Mouse (Mus musculus): ENCODE results near the gene Dupd1. TPM values are rescaled to one million over a fixed set of nuclear protein-coding genes. Genes with fewer than 3 reads are reported as not detected.
A peak's percentile ranks its signal among the peaks of the same experiment; 100 is the strongest.
"Not testable (repeated sequence)": the region's sequence is repeated elsewhere in the genome, so short reads cannot be mapped to it uniquely, and the experiment has no call there.

Dupd1 gene
- polyA plus RNA-seq, 1 experiment from 2014 or later: 0.24 TPM

GRCm38 (mm10) chr14:21685411-21686146 lies 28.8 kb downstream of the Dupd1 start:
- 83% methylated on average over 10 of the region's 10 CpGs for WGBS
- no peak overlapping the region for H3K27ac ChIP-seq (ENCODE audit: low read length)
- no peaks in the 10 kb centered on the region; the same call in 1 of the 2 replicates for H3K27me3 ChIP-seq (replicated peaks; ENCODE audit: control insufficient read depth, insufficient read depth, low read length)
- ATAC-seq: no peak
- H3K36me3 ChIP-seq (ENCODE audit: control insufficient read depth, insufficient read depth): no peaks in the 10 kb centered on the region
- H3K4me3 ChIP-seq (replicated peaks; ENCODE audit: low read length): no peak overlapping the region
- no peak overlapping the region for H3K9ac ChIP-seq (replicated peaks; ENCODE audit: low read depth, low read length)
- H3K9me3 ChIP-seq (ENCODE audit: control insufficient read depth, low read length): no peaks in the 10 kb centered on the region
- H3K4me1 ChIP-seq (replicated peaks; ENCODE audit: control insufficient read depth, insufficient read depth, low read length): peaks cover 16% of the 10 kb centered on the region
- H3K4me2 ChIP-seq (ENCODE audit: low read length): no peak overlapping the region

DNA sequence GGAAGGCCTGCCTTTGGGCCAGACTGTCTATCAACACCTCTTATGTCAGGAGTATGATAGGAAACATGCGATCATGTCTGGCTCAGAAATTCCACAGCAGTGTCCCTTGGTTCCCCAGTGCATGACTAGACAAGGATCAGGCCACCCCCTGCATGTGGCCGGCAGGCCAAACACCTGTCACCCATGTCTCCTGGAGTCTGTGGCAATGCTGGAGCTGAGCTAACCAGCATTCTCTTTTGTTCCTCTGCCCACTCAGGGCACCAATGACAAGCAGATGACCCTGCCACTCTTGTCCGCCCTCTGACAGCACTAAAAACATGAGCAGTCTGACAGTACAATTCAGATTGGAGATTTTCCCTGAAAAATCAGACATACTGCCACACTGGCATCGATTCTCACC lies 30.5 kb downstream of the Dupd1 start:
- peaks cover 16% of the 10 kb centered on the region for H3K4me1 ChIP-seq (replicated peaks; ENCODE audit: control insufficient read depth, insufficient read depth, low read length)
- no peak overlapping the region for H3K4me3 ChIP-seq (replicated peaks; ENCODE audit: low read length)
- no peak overlapping the region for H3K4me2 ChIP-seq (ENCODE audit: low read length)
- H3K9me3 ChIP-seq (ENCODE audit: control insufficient read depth, low read length): no peaks in the 10 kb centered on the region
- WGBS: 87% methylated on average over 4 of the region's 4 CpGs
- H3K27me3 ChIP-seq (replicated peaks; ENCODE audit: control insufficient read depth, insufficient read depth, low read length): no peaks in the 10 kb centered on the region; the same call in 1 of the 2 replicates
- no peak for ATAC-seq
- no peak overlapping the region for H3K27ac ChIP-seq (ENCODE audit: low read length)
- H3K36me3 ChIP-seq (ENCODE audit: control insufficient read depth, insufficient read depth): no peaks in the 10 kb centered on the region
- H3K9ac ChIP-seq (replicated peaks; ENCODE audit: low read depth, low read length): no peak overlapping the region

- Histone ChIP-seq H3K27me3 (replicated peaks; ENCODE audit: control insufficient read depth, insufficient read depth, low read length) (no peaks in the 10 kb centered on the region; the same call in 1 of the 2 replicates), H3K4me3 (replicated peaks; ENCODE audit: low read length) (no peak overlapping the region), H3K9me3 (ENCODE audit: control insufficient read depth, low read length) (no peaks in the 10 kb centered on the region), H3K36me3 (ENCODE audit: control insufficient read depth, insufficient read depth) (no peaks in the 10 kb centered on the region), H3K9ac (replicated peaks; ENCODE audit: low read depth, low read length) (peak overlapping the region; percentile 1; the same call in 1 of the 2 replicates), H3K27ac (ENCODE audit: low read length) (no peak overlapping the region), H3K4me2 (ENCODE audit: low read length) (peak overlapping the region; percentile 28), H3K4me1 (replicated peaks; ENCODE audit: control insufficient read depth, insufficient read depth, low read length) (peaks cover 16% of the 10 kb centered on the region)
- ATAC-seq: peak; percentile 59
- WGBS: under 1% methylated on average over 9 of the region's 9 CpGs
Observed at GRCm38 (mm10) chr14:21682681-21683129, 31.7 kb downstream of the Dupd1 start.

GRCm38 (mm10) chr14:21679631-21680201 lies 34.7 kb downstream of the Dupd1 start:
- no peak overlapping the region for H3K4me3 ChIP-seq (replicated peaks; ENCODE audit: low read length)
- no peak overlapping the region for H3K4me2 ChIP-seq (ENCODE audit: low read length)
- no peaks in the 10 kb centered on the region for H3K27me3 ChIP-seq (replicated peaks; ENCODE audit: control insufficient read depth, insufficient read depth, low read length)
- H3K36me3 ChIP-seq (ENCODE audit: control insufficient read depth, insufficient read depth): no peaks in the 10 kb centered on the region
- H3K9me3 ChIP-seq (ENCODE audit: control insufficient read depth, low read length): no peaks in the 10 kb centered on the region
- ATAC-seq: no peak
- WGBS: 42% methylated on average over 8 of the region's 8 CpGs
- H3K27ac ChIP-seq (ENCODE audit: low read length): no peak overlapping the region
- H3K4me1 ChIP-seq (replicated peaks; ENCODE audit: control insufficient read depth, insufficient read depth, low read length): peaks cover 7% of the 10 kb centered on the region
- no peak overlapping the region for H3K9ac ChIP-seq (replicated peaks; ENCODE audit: low read depth, low read length)

- ATAC-seq: no peak
- H3K27me3 ChIP-seq (replicated peaks; ENCODE audit: control insufficient read depth, insufficient read depth, low read length): no peaks in the 10 kb centered on the region
- H3K36me3 ChIP-seq (ENCODE audit: control insufficient read depth, insufficient read depth): no peaks in the 10 kb centered on the region
- H3K4me2 ChIP-seq (ENCODE audit: low read length): no peak overlapping the region
- 45% methylated on average over 7 of the region's 7 CpGs for WGBS
- no peak overlapping the region for H3K27ac ChIP-seq (ENCODE audit: low read length)
- H3K4me3 ChIP-seq (replicated peaks; ENCODE audit: low read length): no peak overlapping the region
- H3K4me1 ChIP-seq (replicated peaks; ENCODE audit: control insufficient read depth, insufficient read depth, low read length): peaks cover 7% of the 10 kb centered on the region
- H3K9me3 ChIP-seq (ENCODE audit: control insufficient read depth, low read length): no peaks in the 10 kb centered on the region
- H3K9ac ChIP-seq (replicated peaks; ENCODE audit: low read depth, low read length): no peak overlapping the region
Observed at GRCm38 (mm10) chr14:21678509-21679285, 35.7 kb downstream of the Dupd1 start.

- Histone ChIP-seq H3K4me1 (replicated peaks; ENCODE audit: control insufficient read depth, insufficient read depth, low read length) (no peaks in the 10 kb centered on the region), H3K4me2 (ENCODE audit: low read length) (no peak overlapping the region)
- 88% methylated on average over 2 of the region's 2 CpGs for WGBS
Observed at GRCm38 (mm10) chr14:21676223-21676622, 38.2 kb downstream of the Dupd1 start.

GRCm38 (mm10) chr14:21674471-21674870 lies 39.9 kb downstream of the Dupd1 start:
- Histone ChIP-seq H3K27me3 (replicated peaks; ENCODE audit: control insufficient read depth, insufficient read depth, low read length) (no peaks in the 10 kb centered on the region), H3K9me3 (ENCODE audit: control insufficient read depth, low read length) (no peaks in the 10 kb centered on the region), H3K9ac (replicated peaks; ENCODE audit: low read depth, low read length) (no peak overlapping the region), H3K36me3 (ENCODE audit: control insufficient read depth, insufficient read depth) (peaks cover under 1% of the 10 kb centered on the region), H3K4me1 (replicated peaks; ENCODE audit: control insufficient read depth, insufficient read depth, low read length) (peaks cover 7% of the 10 kb centered on the region; the same call in 1 of the 2 replicates), H3K4me3 (replicated peaks; ENCODE audit: low read length) (no peak overlapping the region), H3K27ac (ENCODE audit: low read length) (no peak overlapping the region), H3K4me2 (ENCODE audit: low read length) (no peak overlapping the region)
- 40% methylated on average over 5 of the region's 5 CpGs for WGBS
- ATAC-seq: no peak

More at GRCm38 (mm10) chr14:21676223-21676622, 38.2 kb downstream of the Dupd1 start:
- Histone ChIP-seq H3K36me3 (ENCODE audit: control insufficient read depth, insufficient read depth) (no peaks in the 10 kb centered on the region), H3K27me3 (replicated peaks; ENCODE audit: control insufficient read depth, insufficient read depth, low read length) (no peaks in the 10 kb centered on the region), H3K27ac (ENCODE audit: low read length) (no peak overlapping the region), H3K4me3 (replicated peaks; ENCODE audit: low read length) (no peak overlapping the region), H3K9ac (replicated peaks; ENCODE audit: low read depth, low read length) (no peak overlapping the region), H3K9me3 (ENCODE audit: control insufficient read depth, low read length) (no peaks in the 10 kb centered on the region)
- no peak for ATAC-seq

DNA sequence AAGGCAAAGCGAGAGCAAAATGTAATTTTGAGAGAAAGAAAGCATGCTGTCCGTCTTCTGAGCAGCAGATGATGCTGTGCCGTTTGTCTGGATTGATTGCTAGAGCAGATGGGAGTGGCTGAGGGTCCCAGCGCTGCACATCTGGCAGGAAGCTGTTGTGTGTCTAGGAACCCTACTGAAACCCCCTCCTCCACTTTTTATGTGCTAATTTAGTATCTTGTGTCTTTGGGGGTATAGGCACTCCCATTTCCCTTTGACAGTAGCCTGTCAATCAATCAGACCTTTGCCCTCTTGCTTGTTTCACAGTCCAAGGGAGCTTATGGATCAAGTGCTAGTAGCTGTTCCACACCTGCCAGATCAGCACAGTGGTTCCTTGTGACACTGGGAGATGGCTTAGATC lies 41.3 kb downstream of the Dupd1 start:
- ATAC-seq: no peak
- Histone ChIP-seq H3K4me3 (replicated peaks; ENCODE audit: low read length) (no peak overlapping the region), H3K27me3 (replicated peaks; ENCODE audit: control insufficient read depth, insufficient read depth, low read length) (no peaks in the 10 kb centered on the region), H3K4me2 (ENCODE audit: low read length) (no peak overlapping the region), H3K9me3 (ENCODE audit: control insufficient read depth, low read length) (no peaks in the 10 kb centered on the region), H3K9ac (replicated peaks; ENCODE audit: low read depth, low read length) (no peak overlapping the region), H3K36me3 (ENCODE audit: control insufficient read depth, insufficient read depth) (peaks cover 10% of the 10 kb centered on the region), H3K27ac (ENCODE audit: low read length) (no peak overlapping the region), H3K4me1 (replicated peaks; ENCODE audit: control insufficient read depth, insufficient read depth, low read length) (peaks cover 7% of the 10 kb centered on the region; the same call in 1 of the 2 replicates)
- WGBS: 57% methylated on average over 4 of the region's 4 CpGs

- not testable (repeated sequence) for H3K9ac ChIP-seq (replicated peaks; ENCODE audit: low read depth, low read length); H3K27ac ChIP-seq (ENCODE audit: low read length); H3K4me2 ChIP-seq (ENCODE audit: low read length); ATAC-seq; H3K4me3 ChIP-seq (replicated peaks; ENCODE audit: low read length); H3K4me1 ChIP-seq (replicated peaks; ENCODE audit: control insufficient read depth, insufficient read depth, low read length); H3K27me3 ChIP-seq (replicated peaks; ENCODE audit: control insufficient read depth, insufficient read depth, low read length); H3K9me3 ChIP-seq (ENCODE audit: control insufficient read depth, low read length)
- H3K36me3 ChIP-seq (ENCODE audit: control insufficient read depth, insufficient read depth): peaks cover 14% of the 10 kb centered on the region
- WGBS: 82% methylated on average over 15 of the region's 15 CpGs
Observed at GRCm38 (mm10) chr14:21670422-21671006, 43.9 kb downstream of the Dupd1 start.

All from forebrain, embryonic 16.5 days (tissue).